Mouse (Mus musculus): ENCODE data around the gene Gnaq. TPM values are rescaled to one million over a fixed set of nuclear protein-coding genes. Genes with fewer than 3 reads are reported as not detected.

Gnaq gene
- polyA plus RNA-seq, 1 experiment: 23.8 TPM

- peak overlapping the region; percentile 5; the same call in 1 of the 2 replicates for H3K27ac ChIP-seq (replicated peaks; ENCODE audit: low read depth, low read length)
- H3K4me3 ChIP-seq (ENCODE audit: insufficient read depth, low read depth, low read length): no peak overlapping the region
- H3K4me1 ChIP-seq (ENCODE audit: control insufficient read depth, insufficient read depth, insufficient read length, low read length): peaks cover 24% of the 10 kb centered on the region
These were observed 152.7 kb downstream of the Gnaq start for GRCm38 (mm10) chr19:16285051-16286028.

GRCm38 (mm10) chr19:16286451-16287175, 154.0 kb downstream of the Gnaq start:
- Histone ChIP-seq H3K4me1 (ENCODE audit: control insufficient read depth, insufficient read depth, insufficient read length, low read length) (peaks cover 24% of the 10 kb centered on the region), H3K4me3 (ENCODE audit: insufficient read depth, low read depth, low read length) (no peak overlapping the region), H3K27ac (replicated peaks; ENCODE audit: low read depth, low read length) (0 out of 2 replicates have a peak overlapping the region, but pooled peaks have one; percentile 19)

- Histone ChIP-seq H3K4me3 (ENCODE audit: insufficient read depth, low read depth, low read length) (no peak overlapping the region), H3K4me1 (ENCODE audit: control insufficient read depth, insufficient read depth, insufficient read length, low read length) (peaks cover 26% of the 10 kb centered on the region), H3K27ac (replicated peaks; ENCODE audit: low read depth, low read length) (no peak overlapping the region; the same call in 1 of the 2 replicates)
These were observed 154.7 kb downstream of the Gnaq start for GRCm38 (mm10) chr19:16287307-16287706.

- Histone ChIP-seq H3K27ac (replicated peaks; ENCODE audit: low read depth, low read length) (no peak overlapping the region), H3K4me3 (ENCODE audit: insufficient read depth, low read depth, low read length) (no peak overlapping the region), H3K4me1 (ENCODE audit: control insufficient read depth, insufficient read depth, insufficient read length, low read length) (peaks cover 30% of the 10 kb centered on the region)
These were observed 155.3 kb downstream of the Gnaq start for GRCm38 (mm10) chr19:16287971-16288370.

- peaks cover 17% of the 10 kb centered on the region for H3K4me1 ChIP-seq (ENCODE audit: control insufficient read depth, insufficient read depth, insufficient read length, low read length)
- no peak overlapping the region for H3K4me3 ChIP-seq (ENCODE audit: insufficient read depth, low read depth, low read length)
- no peak overlapping the region for H3K27ac ChIP-seq (replicated peaks; ENCODE audit: low read depth, low read length)
These were observed 158.5 kb downstream of the Gnaq start for GRCm38 (mm10) chr19:16291088-16291487.

GRCm38 (mm10) chr19:16292056-16292608, 159.5 kb downstream of the Gnaq start:
- Histone ChIP-seq H3K4me3 (ENCODE audit: insufficient read depth, low read depth, low read length) (no peak overlapping the region), H3K27ac (replicated peaks; ENCODE audit: low read depth, low read length) (no peak overlapping the region), H3K4me1 (ENCODE audit: control insufficient read depth, insufficient read depth, insufficient read length, low read length) (peaks cover 14% of the 10 kb centered on the region)

- Histone ChIP-seq H3K4me3 (ENCODE audit: insufficient read depth, low read depth, low read length) (no peak overlapping the region), H3K27ac (replicated peaks; ENCODE audit: low read depth, low read length) (no peak overlapping the region), H3K4me1 (ENCODE audit: control insufficient read depth, insufficient read depth, insufficient read length, low read length) (peaks cover 7% of the 10 kb centered on the region)
These were observed 160.3 kb downstream of the Gnaq start for GRCm38 (mm10) chr19:16292978-16293377.

- H3K4me1 ChIP-seq (ENCODE audit: control insufficient read depth, insufficient read depth, insufficient read length, low read length): peaks cover 5% of the 10 kb centered on the region; the same call in 1 of the 2 replicates
- no peak overlapping the region for H3K4me3 ChIP-seq (ENCODE audit: insufficient read depth, low read depth, low read length)
- no peak overlapping the region for H3K27ac ChIP-seq (replicated peaks; ENCODE audit: low read depth, low read length)
These were observed 167.8 kb downstream of the Gnaq start for GRCm38 (mm10) chr19:16300413-16300812.

- Histone ChIP-seq H3K4me1 (ENCODE audit: control insufficient read depth, insufficient read depth, insufficient read length, low read length) (peaks cover 5% of the 10 kb centered on the region; the same call in 1 of the 2 replicates), H3K4me3 (ENCODE audit: insufficient read depth, low read depth, low read length) (no peak overlapping the region), H3K27ac (replicated peaks; ENCODE audit: low read depth, low read length) (no peak overlapping the region)
These were observed 168.7 kb downstream of the Gnaq start for GRCm38 (mm10) chr19:16301336-16301735.

GRCm38 (mm10) chr19:16309031-16309430, 176.4 kb downstream of the Gnaq start:
- Histone ChIP-seq H3K4me1 (ENCODE audit: control insufficient read depth, insufficient read depth, insufficient read length, low read length) (peaks cover 9% of the 10 kb centered on the region), H3K4me3 (ENCODE audit: insufficient read depth, low read depth, low read length) (no peak overlapping the region), H3K27ac (replicated peaks; ENCODE audit: low read depth, low read length) (no peak overlapping the region)

GRCm38 (mm10) chr19:16314295-16314821, 181.7 kb downstream of the Gnaq start:
- H3K27ac ChIP-seq (replicated peaks; ENCODE audit: low read depth, low read length): no peak overlapping the region
- peaks cover 3% of the 10 kb centered on the region for H3K4me1 ChIP-seq (ENCODE audit: control insufficient read depth, insufficient read depth, insufficient read length, low read length)
- H3K4me3 ChIP-seq (ENCODE audit: insufficient read depth, low read depth, low read length): no peak overlapping the region

GRCm38 (mm10) chr19:16315525-16315924, 182.9 kb downstream of the Gnaq start:
- no peak overlapping the region for H3K4me3 ChIP-seq (ENCODE audit: insufficient read depth, low read depth, low read length)
- peaks cover 3% of the 10 kb centered on the region for H3K4me1 ChIP-seq (ENCODE audit: control insufficient read depth, insufficient read depth, insufficient read length, low read length)
- no peak overlapping the region for H3K27ac ChIP-seq (replicated peaks; ENCODE audit: low read depth, low read length)

GRCm38 (mm10) chr19:16318128-16318811, 185.6 kb downstream of the Gnaq start:
- no peak overlapping the region for H3K4me3 ChIP-seq (ENCODE audit: insufficient read depth, low read depth, low read length)
- H3K27ac ChIP-seq (replicated peaks; ENCODE audit: low read depth, low read length): no peak overlapping the region
- peaks cover under 1% of the 10 kb centered on the region for H3K4me1 ChIP-seq (ENCODE audit: control insufficient read depth, insufficient read depth, insufficient read length, low read length)

GRCm38 (mm10) chr19:16319986-16320385, 187.4 kb downstream of the Gnaq start:
- Histone ChIP-seq H3K4me3 (ENCODE audit: insufficient read depth, low read depth, low read length) (no peak overlapping the region), H3K27ac (replicated peaks; ENCODE audit: low read depth, low read length) (no peak overlapping the region), H3K4me1 (ENCODE audit: control insufficient read depth, insufficient read depth, insufficient read length, low read length) (0 out of 2 replicates have a peak, but pooled peaks cover 2% of the 10 kb centered on the region)

Data from brown adipose tissue, adult 24 weeks (tissue).